Mouse (Mus musculus): ENCODE measurements around the gene Fam102a. TPM values are rescaled to one million over a fixed set of nuclear protein-coding genes. Genes with fewer than 3 reads are reported as not detected.

The Fam102a gene
- polyA plus RNA-seq, 1 experiment from 2014 or later: 19.9 TPM

DNA sequence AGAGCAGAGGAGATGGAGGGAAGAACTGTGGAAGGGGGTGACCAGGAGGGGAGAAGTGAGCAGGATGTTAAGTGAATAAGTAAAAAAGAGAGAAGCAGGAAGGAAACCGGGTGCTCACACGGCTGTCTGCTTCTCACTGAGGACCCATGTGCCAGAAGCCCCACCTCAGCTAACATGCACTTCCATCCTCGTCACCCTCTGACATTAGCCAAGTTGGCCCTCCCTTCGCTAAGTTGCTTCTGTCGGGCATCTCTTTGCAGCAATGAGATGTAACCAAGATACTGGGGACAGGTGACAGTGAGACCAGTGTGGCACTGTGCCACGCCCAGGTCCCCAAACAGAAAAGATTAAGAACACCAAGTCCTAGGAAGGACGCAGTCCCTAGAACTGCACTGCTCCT is 22.5 kb upstream of the Fam102a start:
- no peak for TF ChIP-seq CTCF (IDR thresholded peaks at IDR 0.05; ENCODE audit: low read depth)
- no peaks in the 10 kb centered on the region for H3K9me3 ChIP-seq (ENCODE audit: low read depth, low read length)
- 66% methylated on average over 7 of the region's 7 CpGs for WGBS
- no peak overlapping the region for H3K27ac ChIP-seq (ENCODE audit: low read depth)
- H3K36me3 ChIP-seq (ENCODE audit: insufficient read depth): no peaks in the 10 kb centered on the region
- ATAC-seq (ENCODE audit: insufficient read depth): no peak
- no peak overlapping the region for H3K4me3 ChIP-seq (ENCODE audit: low read depth, low read length)
- H3K4me1 ChIP-seq (ENCODE audit: insufficient read depth): peaks cover 6% of the 10 kb centered on the region; the same call in 1 of the 2 replicates
- H3K4me2 ChIP-seq: no peak overlapping the region
- no peak overlapping the region for H3K9ac ChIP-seq
- no peak for DNase-seq
- H3K27me3 ChIP-seq (ENCODE audit: insufficient read depth, low read length): no peaks in the 10 kb centered on the region

- ATAC-seq (ENCODE audit: insufficient read depth): peak; percentile 49; the same call in 1 of the 2 replicates
- DNase-seq: peak; percentile 58
- 26% methylated on average over 6 of the region's 6 CpGs for WGBS
- H3K4me1 ChIP-seq (ENCODE audit: insufficient read depth): peaks cover under 1% of the 10 kb centered on the region; the same call in 1 of the 2 replicates
- no peak for TF ChIP-seq CTCF (IDR thresholded peaks at IDR 0.05; ENCODE audit: low read depth)
- H3K36me3 ChIP-seq (ENCODE audit: insufficient read depth): no peaks in the 10 kb centered on the region
- H3K27me3 ChIP-seq (ENCODE audit: insufficient read depth, low read length): no peaks in the 10 kb centered on the region
- H3K9me3 ChIP-seq (ENCODE audit: low read depth, low read length): no peaks in the 10 kb centered on the region
- no peak overlapping the region for H3K4me3 ChIP-seq (ENCODE audit: low read depth, low read length)
- H3K9ac ChIP-seq: no peak overlapping the region
- 0 out of 2 replicates have a peak overlapping the region, but pooled peaks have one; percentile 10 for H3K4me2 ChIP-seq
- H3K27ac ChIP-seq (ENCODE audit: low read depth): peak overlapping the region; percentile 50
Measured at GRCm38 (mm10) chr2:32514335-32514734, 20.8 kb upstream of the Fam102a start.

GRCm38 (mm10) chr2:32517233-32517867 is 17.8 kb upstream of the Fam102a start:
- H3K9me3 ChIP-seq (ENCODE audit: low read depth, low read length): no peaks in the 10 kb centered on the region
- H3K36me3 ChIP-seq (ENCODE audit: insufficient read depth): no peaks in the 10 kb centered on the region
- H3K4me2 ChIP-seq: no peak overlapping the region
- TF ChIP-seq CTCF (IDR thresholded peaks at IDR 0.05; ENCODE audit: low read depth): no peak
- no peaks in the 10 kb centered on the region for H3K4me1 ChIP-seq (ENCODE audit: insufficient read depth)
- no peak overlapping the region for H3K4me3 ChIP-seq (ENCODE audit: low read depth, low read length)
- 70% methylated on average over 4 of the region's 4 CpGs for WGBS
- H3K27me3 ChIP-seq (ENCODE audit: insufficient read depth, low read length): no peaks in the 10 kb centered on the region
- no peak overlapping the region for H3K9ac ChIP-seq
- ATAC-seq (ENCODE audit: insufficient read depth) (no peak), DNase-seq (no peak)
- H3K27ac ChIP-seq (ENCODE audit: low read depth): no peak overlapping the region

DNA sequence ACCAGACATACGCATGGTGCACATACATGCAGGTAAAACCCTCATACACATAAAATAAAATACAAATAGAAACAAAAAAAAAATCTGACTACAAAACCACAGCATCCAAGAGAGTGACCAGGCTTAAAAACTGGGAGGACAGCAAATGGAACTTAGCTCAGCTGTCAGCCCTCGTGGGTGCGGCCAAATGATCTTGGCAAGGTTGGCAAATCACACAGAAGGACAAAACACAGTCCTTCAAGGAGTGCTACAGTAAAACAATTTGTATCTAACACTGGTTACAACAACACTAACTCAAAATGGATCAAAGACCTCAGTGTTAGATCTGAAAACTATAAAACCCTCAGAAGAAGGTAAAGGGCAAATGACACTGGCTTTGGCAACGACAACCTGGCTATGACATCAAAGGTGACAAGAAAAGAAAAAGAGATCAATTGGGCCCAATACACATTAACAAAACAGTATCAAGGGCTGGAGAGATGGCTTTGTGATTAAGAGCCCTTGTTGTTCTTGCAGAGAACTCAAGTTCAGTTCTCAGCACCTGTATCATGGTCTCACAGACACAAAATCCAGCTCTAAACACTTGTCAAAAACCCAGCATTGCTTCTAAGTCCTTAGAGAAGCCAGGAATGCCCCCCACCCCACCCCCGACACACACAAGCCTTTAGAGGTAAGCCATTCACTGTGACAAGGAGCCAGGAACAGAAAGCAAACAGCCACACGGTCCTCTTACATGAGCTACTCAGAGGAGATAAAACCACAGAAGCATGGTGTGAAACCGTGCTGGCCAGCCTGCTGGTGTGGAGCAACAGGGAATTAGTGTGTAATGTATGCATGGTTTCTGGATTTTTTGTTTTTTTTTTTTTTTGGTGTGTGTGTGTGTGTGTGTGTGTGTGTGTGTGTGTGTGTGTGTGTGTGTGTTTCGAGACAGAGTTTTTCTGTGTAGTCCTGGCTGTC is 14.8 kb upstream of the Fam102a start:
- H3K27ac ChIP-seq (ENCODE audit: low read depth): no peak overlapping the region

GRCm38 (mm10) chr2:32524536-32525031 is 10.5 kb upstream of the Fam102a start:
- WGBS: 59% methylated on average over 13 of the region's 13 CpGs
- no peak for DNase-seq
- H3K27ac ChIP-seq (ENCODE audit: low read depth): no peak overlapping the region

More for the DNA sequence above, 14.8 kb upstream of the Fam102a start:
- Histone ChIP-seq H3K4me2 (no peak overlapping the region), H3K4me3 (ENCODE audit: low read depth, low read length) (no peak overlapping the region), H3K36me3 (ENCODE audit: insufficient read depth) (no peaks in the 10 kb centered on the region), H3K9ac (no peak overlapping the region), H3K4me1 (ENCODE audit: insufficient read depth) (no peaks in the 10 kb centered on the region), H3K27me3 (ENCODE audit: insufficient read depth, low read length) (no peaks in the 10 kb centered on the region), H3K9me3 (ENCODE audit: low read depth, low read length) (no peaks in the 10 kb centered on the region)
- ATAC-seq (ENCODE audit: insufficient read depth) (no peak), DNase-seq (no peak)
- no peak for TF ChIP-seq CTCF (IDR thresholded peaks at IDR 0.05; ENCODE audit: low read depth)
- WGBS: 65% methylated on average over 8 of the region's 8 CpGs

DNA sequence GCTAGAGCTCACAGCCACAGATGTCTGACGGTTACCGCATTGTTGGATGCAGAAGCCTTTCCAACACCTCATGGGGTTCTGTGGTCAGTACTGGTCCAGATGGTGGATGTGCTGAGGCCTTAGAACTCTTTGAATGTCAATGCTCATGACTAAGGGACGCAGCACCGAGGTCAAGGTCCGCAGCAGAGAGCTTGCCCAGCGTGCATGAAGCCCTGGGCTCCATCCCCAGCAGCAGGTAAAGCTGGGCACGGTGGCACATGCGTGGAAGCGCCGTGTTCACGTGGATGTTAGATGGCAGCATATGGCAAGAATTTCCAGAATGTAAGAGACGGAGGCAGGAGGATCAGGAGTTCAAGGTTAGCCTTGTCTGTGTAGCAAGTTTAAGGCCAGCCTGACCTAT is 9.3 kb upstream of the Fam102a start:
- no peak for ATAC-seq (ENCODE audit: insufficient read depth)
- Histone ChIP-seq H3K27ac (ENCODE audit: low read depth) (no peak overlapping the region), H3K36me3 (ENCODE audit: insufficient read depth) (no peaks in the 10 kb centered on the region), H3K27me3 (ENCODE audit: insufficient read depth, low read length) (no peaks in the 10 kb centered on the region), H3K4me3 (ENCODE audit: low read depth, low read length) (no peak overlapping the region), H3K4me2 (no peak overlapping the region), H3K4me1 (ENCODE audit: insufficient read depth) (no peaks in the 10 kb centered on the region), H3K9me3 (ENCODE audit: low read depth, low read length) (no peaks in the 10 kb centered on the region), H3K9ac (no peak overlapping the region)
- no peak for TF ChIP-seq CTCF (IDR thresholded peaks at IDR 0.05; ENCODE audit: low read depth)
- 81% methylated on average over 12 of the region's 12 CpGs for WGBS
- no peak for DNase-seq

More at GRCm38 (mm10) chr2:32524536-32525031, 10.5 kb upstream of the Fam102a start:
- no peaks in the 10 kb centered on the region for H3K4me1 ChIP-seq (ENCODE audit: insufficient read depth)
- H3K9me3 ChIP-seq (ENCODE audit: low read depth, low read length): no peaks in the 10 kb centered on the region
- no peaks in the 10 kb centered on the region for H3K27me3 ChIP-seq (ENCODE audit: insufficient read depth, low read length)
- no peak for TF ChIP-seq CTCF (IDR thresholded peaks at IDR 0.05; ENCODE audit: low read depth)
- no peak for ATAC-seq (ENCODE audit: insufficient read depth)
- H3K9ac ChIP-seq: no peak overlapping the region
- H3K4me3 ChIP-seq (ENCODE audit: low read depth, low read length): no peak overlapping the region
- no peaks in the 10 kb centered on the region for H3K36me3 ChIP-seq (ENCODE audit: insufficient read depth)
- H3K4me2 ChIP-seq: no peak overlapping the region

- no peaks in the 10 kb centered on the region for H3K36me3 ChIP-seq (ENCODE audit: insufficient read depth)
- 81% methylated on average over 14 of the region's 14 CpGs for WGBS
Measured at GRCm38 (mm10) chr2:32527468-32527966, 7.6 kb upstream of the Fam102a start.

More at GRCm38 (mm10) chr2:32527468-32527966, 7.6 kb upstream of the Fam102a start:
- Histone ChIP-seq H3K27ac (ENCODE audit: low read depth) (no peak overlapping the region), H3K4me3 (ENCODE audit: low read depth, low read length) (no peak overlapping the region), H3K4me2 (no peak overlapping the region), H3K9me3 (ENCODE audit: low read depth, low read length) (no peaks in the 10 kb centered on the region), H3K4me1 (ENCODE audit: insufficient read depth) (no peaks in the 10 kb centered on the region), H3K27me3 (ENCODE audit: insufficient read depth, low read length) (no peaks in the 10 kb centered on the region), H3K9ac (no peak overlapping the region)
- ATAC-seq (ENCODE audit: insufficient read depth) (no peak), DNase-seq (no peak)
- TF ChIP-seq CTCF (IDR thresholded peaks at IDR 0.05; ENCODE audit: low read depth): no peak
